Mouse (Mus musculus): Measurements from ENCODE around the gene 4930539E08Rik. TPM values are rescaled to one million over a fixed set of nuclear protein-coding genes. Genes with fewer than 3 reads are reported as not detected.
A peak's percentile ranks its signal among the peaks of the same experiment; 100 is the strongest.

The 4930539E08Rik gene
- polyA plus RNA-seq, 1 experiment from 2014 or later: not detected

DNA sequence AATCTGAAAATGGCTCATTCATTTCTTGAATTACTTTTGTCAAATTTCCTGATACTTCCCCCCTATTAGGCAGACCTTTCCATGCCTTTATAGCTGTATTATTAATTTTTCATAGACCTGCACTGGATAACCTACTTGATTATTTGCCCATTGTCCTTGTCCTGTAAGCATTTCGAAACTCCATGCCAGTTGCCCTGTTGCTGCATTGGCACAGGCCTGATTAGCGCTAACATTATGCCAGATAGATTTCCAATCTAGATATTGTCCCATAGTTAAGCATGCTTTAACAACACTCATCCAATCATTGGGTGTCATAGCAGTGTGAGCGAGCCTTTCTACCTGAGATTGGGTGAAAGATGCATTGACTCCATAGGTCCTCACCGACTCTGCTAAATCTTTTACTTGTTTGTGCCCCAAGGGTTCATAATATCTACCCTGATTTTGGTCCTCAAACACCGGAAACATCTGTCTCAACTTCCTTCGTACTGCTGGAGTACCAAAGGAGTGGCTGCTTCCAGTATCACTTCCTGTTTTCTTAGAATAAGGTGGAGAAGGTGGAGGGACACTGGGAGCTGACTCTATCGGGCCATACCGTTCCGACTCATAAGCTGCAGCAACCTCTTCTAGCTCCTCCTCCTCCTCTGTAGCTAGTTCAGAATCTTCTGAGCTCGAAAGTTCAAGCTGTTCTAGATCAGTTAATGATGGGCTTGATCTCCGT lies 20.9 kb downstream of the 4930539E08Rik start:
- Histone ChIP-seq H3K9ac (ENCODE audit: low read depth, low read length) (no peak overlapping the region), H3K9me3 (ENCODE audit: control insufficient read depth, low read length) (no peaks in the 10 kb centered on the region; the same call in 1 of the 2 replicates), H3K4me3 (ENCODE audit: low read depth, low read length) (no peak overlapping the region), H3K36me3 (ENCODE audit: control insufficient read depth, insufficient read depth, low read length) (no peaks in the 10 kb centered on the region), H3K4me2 (replicated peaks; ENCODE audit: low read depth, low read length) (no peak overlapping the region), H3K27me3 (ENCODE audit: control insufficient read depth, insufficient read depth, low read length) (no peaks in the 10 kb centered on the region), H3K4me1 (replicated peaks; ENCODE audit: control insufficient read depth, insufficient read depth, low read length) (no peaks in the 10 kb centered on the region), H3K27ac (ENCODE audit: low read depth, low read length) (no peak overlapping the region)
- WGBS: 89% methylated on average over 11 of the region's 11 CpGs
- DNase-seq (ENCODE audit: low spot score): no peak
- no peak for ATAC-seq (ENCODE audit: low FRiP score)

DNA sequence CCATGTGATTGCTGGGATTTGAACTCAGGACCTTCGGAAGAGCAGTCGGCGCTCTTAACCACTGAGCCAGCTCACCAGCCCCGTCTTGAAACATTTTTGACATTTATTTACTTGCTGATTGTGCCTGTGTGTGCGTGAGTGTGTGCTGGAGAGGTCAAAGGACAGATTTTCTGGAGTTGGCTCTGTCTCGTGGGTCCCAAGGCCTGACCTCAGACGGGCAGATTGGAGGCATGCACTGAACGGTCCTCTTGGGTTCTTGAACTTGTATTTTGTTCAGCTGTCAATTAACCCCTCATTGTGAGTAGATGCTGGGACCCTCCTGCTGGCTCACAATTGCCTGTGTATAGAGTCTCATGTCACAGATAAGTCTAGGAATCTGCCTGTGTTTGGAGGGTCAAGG lies 28.9 kb downstream of the 4930539E08Rik start:
- Histone ChIP-seq H3K4me2 (replicated peaks; ENCODE audit: low read depth, low read length) (no peak overlapping the region), H3K4me1 (replicated peaks; ENCODE audit: control insufficient read depth, insufficient read depth, low read length) (no peaks in the 10 kb centered on the region), H3K27me3 (ENCODE audit: control insufficient read depth, insufficient read depth, low read length) (no peaks in the 10 kb centered on the region), H3K4me3 (ENCODE audit: low read depth, low read length) (no peak overlapping the region), H3K9me3 (ENCODE audit: control insufficient read depth, low read length) (no peaks in the 10 kb centered on the region; the same call in 1 of the 2 replicates), H3K36me3 (ENCODE audit: control insufficient read depth, insufficient read depth, low read length) (no peaks in the 10 kb centered on the region), H3K27ac (ENCODE audit: low read depth, low read length) (no peak overlapping the region), H3K9ac (ENCODE audit: low read depth, low read length) (no peak overlapping the region)
- no peak for ATAC-seq (ENCODE audit: low FRiP score)
- 80% methylated on average over 8 of the region's 8 CpGs for WGBS
- no peak for DNase-seq (ENCODE audit: low spot score)

DNA sequence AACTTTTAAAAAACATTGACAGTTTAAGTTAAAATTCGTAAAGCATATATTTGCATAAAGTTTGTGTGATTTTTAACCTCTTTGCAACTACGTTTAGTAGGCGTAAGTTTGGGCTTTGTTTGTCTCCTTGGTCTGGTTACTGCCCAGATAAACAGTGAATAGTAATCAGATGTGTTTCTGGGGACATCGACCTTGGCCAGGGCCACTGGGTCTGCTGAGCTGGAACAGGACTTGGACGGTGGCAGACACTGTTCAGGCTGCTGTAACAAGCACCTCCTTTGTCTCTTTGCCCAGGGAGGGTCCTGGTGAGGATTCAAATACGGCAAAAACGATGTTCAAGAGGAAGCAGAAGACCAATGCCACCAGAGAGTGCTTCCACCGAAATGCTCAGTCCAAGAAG lies 29.9 kb downstream of the 4930539E08Rik start:
- Histone ChIP-seq H3K4me1 (replicated peaks; ENCODE audit: control insufficient read depth, insufficient read depth, low read length) (no peaks in the 10 kb centered on the region), H3K27ac (ENCODE audit: low read depth, low read length) (no peak overlapping the region), H3K4me3 (ENCODE audit: low read depth, low read length) (no peak overlapping the region), H3K36me3 (ENCODE audit: control insufficient read depth, insufficient read depth, low read length) (no peaks in the 10 kb centered on the region), H3K4me2 (replicated peaks; ENCODE audit: low read depth, low read length) (no peak overlapping the region), H3K9me3 (ENCODE audit: control insufficient read depth, low read length) (no peaks in the 10 kb centered on the region; the same call in 1 of the 2 replicates), H3K9ac (ENCODE audit: low read depth, low read length) (no peak overlapping the region), H3K27me3 (ENCODE audit: control insufficient read depth, insufficient read depth, low read length) (peaks cover 4% of the 10 kb centered on the region; the same call in 1 of the 2 replicates)
- DNase-seq (ENCODE audit: low spot score): no peak
- 91% methylated on average over 8 of the region's 8 CpGs for WGBS
- ATAC-seq (ENCODE audit: low FRiP score): no peak

DNA sequence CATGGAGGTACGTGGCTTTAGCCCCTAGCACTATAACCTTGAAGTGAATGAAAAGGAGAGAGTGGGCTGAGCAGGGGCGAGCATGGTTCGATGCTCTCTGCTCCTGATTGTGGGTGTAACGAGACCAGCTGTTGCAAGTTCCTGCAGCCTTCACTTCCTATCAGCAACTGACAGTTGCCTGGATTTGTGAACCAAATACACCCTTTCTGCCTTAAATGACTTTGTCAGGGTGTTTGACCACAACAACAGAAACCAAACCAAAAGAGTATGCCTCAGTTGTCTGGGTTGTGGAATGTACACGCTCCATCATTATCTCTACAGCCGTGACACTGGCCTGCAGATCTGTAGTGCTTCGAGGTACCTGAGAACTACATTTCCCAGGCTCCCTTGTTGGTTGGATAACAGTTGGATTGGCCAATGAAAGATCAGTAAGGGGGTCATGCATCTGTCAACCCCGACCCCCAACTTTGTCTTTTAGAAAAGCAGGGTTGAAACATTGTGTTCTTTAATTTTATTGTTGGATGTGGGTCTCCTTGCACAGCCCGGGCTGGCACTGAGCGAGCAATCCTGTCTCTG lies 31.1 kb downstream of the 4930539E08Rik start:
- ATAC-seq (ENCODE audit: low FRiP score): no peak
- H3K4me2 ChIP-seq (replicated peaks; ENCODE audit: low read depth, low read length): no peak overlapping the region

DNA sequence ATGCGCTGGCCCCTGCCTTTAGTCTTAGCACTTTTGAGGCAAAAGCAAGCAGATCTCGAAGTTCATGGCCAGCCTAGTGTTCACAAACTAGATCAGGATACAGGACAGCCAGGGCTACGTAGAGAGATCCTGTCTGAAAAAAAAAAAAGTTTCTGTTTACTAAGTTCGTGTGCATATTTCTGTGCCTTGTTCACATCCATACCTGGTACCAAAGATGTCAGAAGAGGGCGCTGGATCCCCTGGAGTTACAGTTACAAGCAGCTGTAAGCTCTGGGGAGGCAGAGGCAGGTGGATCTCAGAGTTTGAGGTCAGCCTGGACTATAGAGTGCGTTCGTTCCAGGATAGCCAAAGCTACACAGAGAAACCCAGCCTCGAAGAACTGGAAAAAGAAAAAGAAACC lies 32.3 kb downstream of the 4930539E08Rik start:
- Histone ChIP-seq H3K27ac (ENCODE audit: low read depth, low read length) (no peak overlapping the region), H3K4me3 (ENCODE audit: low read depth, low read length) (no peak overlapping the region), H3K27me3 (ENCODE audit: control insufficient read depth, insufficient read depth, low read length) (peaks cover 4% of the 10 kb centered on the region; the same call in 1 of the 2 replicates), H3K9me3 (ENCODE audit: control insufficient read depth, low read length) (no peaks in the 10 kb centered on the region), H3K4me1 (replicated peaks; ENCODE audit: control insufficient read depth, insufficient read depth, low read length) (no peaks in the 10 kb centered on the region), H3K36me3 (ENCODE audit: control insufficient read depth, insufficient read depth, low read length) (no peaks in the 10 kb centered on the region), H3K4me2 (replicated peaks; ENCODE audit: low read depth, low read length) (no peak overlapping the region), H3K9ac (ENCODE audit: low read depth, low read length) (no peak overlapping the region)
- WGBS: 59% methylated on average over 8 of the region's 8 CpGs
- DNase-seq (ENCODE audit: low spot score): no peak
- ATAC-seq (ENCODE audit: low FRiP score): no peak

More for the DNA sequence above, 31.1 kb downstream of the 4930539E08Rik start:
- DNase-seq (ENCODE audit: low spot score): no peak
- H3K9ac ChIP-seq (ENCODE audit: low read depth, low read length): no peak overlapping the region
- no peak overlapping the region for H3K27ac ChIP-seq (ENCODE audit: low read depth, low read length)
- H3K4me1 ChIP-seq (replicated peaks; ENCODE audit: control insufficient read depth, insufficient read depth, low read length): no peaks in the 10 kb centered on the region
- H3K4me3 ChIP-seq (ENCODE audit: low read depth, low read length): no peak overlapping the region
- no peaks in the 10 kb centered on the region; the same call in 1 of the 2 replicates for H3K9me3 ChIP-seq (ENCODE audit: control insufficient read depth, low read length)
- no peaks in the 10 kb centered on the region for H3K36me3 ChIP-seq (ENCODE audit: control insufficient read depth, insufficient read depth, low read length)
- WGBS: 72% methylated on average over 10 of the region's 10 CpGs
- peaks cover 4% of the 10 kb centered on the region; the same call in 1 of the 2 replicates for H3K27me3 ChIP-seq (ENCODE audit: control insufficient read depth, insufficient read depth, low read length)

DNA sequence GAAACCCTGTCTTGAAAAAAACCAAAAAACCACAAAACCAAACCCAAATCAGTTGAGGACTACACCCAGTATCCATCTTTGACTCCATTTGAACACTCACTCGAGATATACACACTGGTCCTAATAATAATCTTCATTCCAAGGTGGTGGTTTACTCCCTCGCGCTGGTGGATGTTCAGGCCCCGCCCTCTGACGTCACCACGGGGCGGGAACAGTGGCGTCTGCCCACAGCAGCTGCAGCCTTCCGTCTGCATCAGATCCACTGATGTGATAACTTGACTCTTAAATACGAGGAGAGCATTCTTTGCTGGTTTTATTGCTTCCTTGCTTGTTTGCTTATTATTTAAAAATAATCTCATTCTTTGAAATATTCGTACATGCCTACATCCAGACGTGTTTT lies 32.8 kb downstream of the 4930539E08Rik start:
- no peaks in the 10 kb centered on the region for H3K9me3 ChIP-seq (ENCODE audit: control insufficient read depth, low read length)
- no peak overlapping the region for H3K4me3 ChIP-seq (ENCODE audit: low read depth, low read length)
- no peak overlapping the region for H3K4me2 ChIP-seq (replicated peaks; ENCODE audit: low read depth, low read length)
- DNase-seq (ENCODE audit: low spot score): peak; percentile 87
- H3K36me3 ChIP-seq (ENCODE audit: control insufficient read depth, insufficient read depth, low read length): no peaks in the 10 kb centered on the region
- H3K4me1 ChIP-seq (replicated peaks; ENCODE audit: control insufficient read depth, insufficient read depth, low read length): no peaks in the 10 kb centered on the region
- 5% methylated on average over 12 of the region's 12 CpGs for WGBS
- no peak for ATAC-seq (ENCODE audit: low FRiP score)
- H3K27me3 ChIP-seq (ENCODE audit: control insufficient read depth, insufficient read depth, low read length): peaks cover 4% of the 10 kb centered on the region; the same call in 1 of the 2 replicates
- H3K27ac ChIP-seq (ENCODE audit: low read depth, low read length): no peak overlapping the region
- no peak overlapping the region for H3K9ac ChIP-seq (ENCODE audit: low read depth, low read length)

DNA sequence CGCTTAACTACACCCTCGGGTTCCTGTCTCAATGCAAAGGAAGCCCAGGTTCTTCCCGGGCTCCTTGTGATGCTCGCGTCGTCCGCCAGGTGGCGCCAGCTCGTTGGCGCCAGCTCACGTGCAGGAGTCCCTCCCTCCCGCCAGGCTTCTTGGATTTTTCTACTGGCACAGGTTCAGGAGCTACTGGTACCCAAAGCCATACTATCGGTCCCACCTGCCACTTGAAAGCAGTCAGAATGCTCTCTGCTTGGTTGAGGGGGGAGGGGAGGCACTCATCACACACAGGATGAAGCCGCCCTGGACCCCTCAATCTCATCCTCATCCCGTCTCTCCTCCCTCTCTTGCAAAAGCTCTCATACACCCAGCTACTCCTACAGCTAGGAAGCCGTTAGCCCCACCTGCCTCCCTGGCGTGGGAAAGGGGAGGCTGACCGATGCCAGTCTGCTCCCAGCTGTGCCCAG lies 35.2 kb downstream of the 4930539E08Rik start:
- no peak overlapping the region for H3K4me2 ChIP-seq (replicated peaks; ENCODE audit: low read depth, low read length)
- H3K27me3 ChIP-seq (ENCODE audit: control insufficient read depth, insufficient read depth, low read length): peaks cover 4% of the 10 kb centered on the region; the same call in 1 of the 2 replicates
- H3K9me3 ChIP-seq (ENCODE audit: control insufficient read depth, low read length): no peaks in the 10 kb centered on the region
- no peaks in the 10 kb centered on the region for H3K4me1 ChIP-seq (replicated peaks; ENCODE audit: control insufficient read depth, insufficient read depth, low read length)
- ATAC-seq (ENCODE audit: low FRiP score) (peak; percentile 56; the same call in 1 of the 2 replicates), DNase-seq (ENCODE audit: low spot score) (peak; percentile 92)
- no peak overlapping the region for H3K9ac ChIP-seq (ENCODE audit: low read depth, low read length)
- WGBS: 6% methylated on average over 18 of the region's 18 CpGs
- H3K4me3 ChIP-seq (ENCODE audit: low read depth, low read length): no peak overlapping the region
- H3K27ac ChIP-seq (ENCODE audit: low read depth, low read length): no peak overlapping the region
- H3K36me3 ChIP-seq (ENCODE audit: control insufficient read depth, insufficient read depth, low read length): no peaks in the 10 kb centered on the region

DNA sequence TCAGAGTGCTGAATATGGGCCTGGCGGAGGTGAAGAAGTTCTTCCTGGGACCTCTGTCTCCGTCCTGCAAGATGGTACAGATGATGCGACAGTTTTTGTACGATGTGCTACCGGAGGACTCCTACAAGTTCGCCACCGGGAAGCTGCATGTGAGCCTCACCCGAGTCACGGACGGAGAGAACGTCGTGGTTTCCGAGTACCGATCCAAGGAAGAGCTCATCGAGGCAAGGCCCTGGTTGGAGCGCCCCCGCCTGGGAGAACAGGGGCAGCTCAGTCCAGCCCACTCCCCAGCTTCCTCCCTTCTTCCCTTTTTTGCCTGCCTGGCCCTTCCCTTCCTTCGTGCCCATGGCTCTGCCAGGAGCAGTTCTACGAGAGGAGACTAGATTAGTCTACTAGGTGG lies 38.3 kb downstream of the 4930539E08Rik start:
- Histone ChIP-seq H3K36me3 (ENCODE audit: control insufficient read depth, insufficient read depth, low read length) (no peaks in the 10 kb centered on the region), H3K4me1 (replicated peaks; ENCODE audit: control insufficient read depth, insufficient read depth, low read length) (no peaks in the 10 kb centered on the region), H3K27ac (ENCODE audit: low read depth, low read length) (no peak overlapping the region), H3K4me3 (ENCODE audit: low read depth, low read length) (no peak overlapping the region), H3K9me3 (ENCODE audit: control insufficient read depth, low read length) (no peaks in the 10 kb centered on the region), H3K9ac (ENCODE audit: low read depth, low read length) (no peak overlapping the region), H3K27me3 (ENCODE audit: control insufficient read depth, insufficient read depth, low read length) (peaks cover 4% of the 10 kb centered on the region; the same call in 1 of the 2 replicates), H3K4me2 (replicated peaks; ENCODE audit: low read depth, low read length) (0 out of 2 replicates have a peak overlapping the region, but pooled peaks have one; percentile 23)
- ATAC-seq (ENCODE audit: low FRiP score): no peak
- 18% methylated on average over 19 of the region's 19 CpGs for WGBS
- DNase-seq (ENCODE audit: low spot score): peak; percentile 71

Data from hindbrain, embryonic 11.5 days (tissue).